Mouse (Mus musculus) spleen, postnatal 10 days (tissue): ENCODE measurements around the gene Rps25.
"Not testable (repeated sequence)": the region's sequence is repeated elsewhere in the genome, so short reads cannot be mapped to it uniquely, and the experiment has no call there.

ENCODE experiments used
- DNase-seq, 2 experiments: peaks; one replicate each; pipeline ENCODE4 v3.0.0; 2021 to 2022; ENCODE audit warnings: low spot score in 2 of 2

Rps25 gene

GRCm38 (mm10) chr9:44406906-44407751 is at the start of gene Rps25, which contains the start of gene Trappc4:
Rps25 (plus strand) TSS chr9:44407139.
Trappc4 (minus strand) TSS chr9:44407600.
- peak; percentile 91 to 96 for DNase-seq

DNA sequence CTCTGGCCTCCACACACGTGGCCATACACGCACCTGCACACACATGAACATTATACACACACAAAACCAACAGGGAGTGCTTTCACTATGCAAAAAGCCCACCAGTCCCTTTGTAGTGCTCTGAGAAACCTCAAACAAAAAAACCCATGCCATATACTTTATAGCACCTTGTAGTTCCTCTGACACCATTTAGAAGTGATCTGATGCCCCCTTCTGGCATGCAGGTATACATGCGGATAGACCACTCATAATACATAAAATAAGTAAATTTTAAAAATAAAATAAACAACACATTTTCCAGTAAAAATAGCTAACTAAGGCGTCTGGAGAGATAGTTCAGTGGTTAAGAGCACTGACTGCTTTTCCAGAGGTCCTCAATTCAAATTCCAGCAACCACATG is 49.7 kb upstream of the Rps25 start:
- DNase-seq: peak in 1 of 2 experiments; percentile 60

GRCm38 (mm10) chr9:44361190-44361917 is 45.6 kb upstream of the Rps25 start, which contains the start of gene Vps11:
Vps11 (minus strand) TSS chr9:44361670.
- DNase-seq: peak; percentile 92 to 97

GRCm38 (mm10) chr9:44361931-44362330 is 45.0 kb upstream of the Rps25 start:
- DNase-seq: not testable (repeated sequence)

GRCm38 (mm10) chr9:44364480-44364879 is 42.5 kb upstream of the Rps25 start:
- DNase-seq: peak in 1 of 2 experiments; percentile 59

GRCm38 (mm10) chr9:44373386-44373785 is 33.6 kb upstream of the Rps25 start:
- no peak for DNase-seq

- DNase-seq: no peak
Measured at GRCm38 (mm10) chr9:44376141-44376540, 30.8 kb upstream of the Rps25 start.

GRCm38 (mm10) chr9:44377335-44377734 is 29.6 kb upstream of the Rps25 start:
- not testable (repeated sequence) for DNase-seq

DNA sequence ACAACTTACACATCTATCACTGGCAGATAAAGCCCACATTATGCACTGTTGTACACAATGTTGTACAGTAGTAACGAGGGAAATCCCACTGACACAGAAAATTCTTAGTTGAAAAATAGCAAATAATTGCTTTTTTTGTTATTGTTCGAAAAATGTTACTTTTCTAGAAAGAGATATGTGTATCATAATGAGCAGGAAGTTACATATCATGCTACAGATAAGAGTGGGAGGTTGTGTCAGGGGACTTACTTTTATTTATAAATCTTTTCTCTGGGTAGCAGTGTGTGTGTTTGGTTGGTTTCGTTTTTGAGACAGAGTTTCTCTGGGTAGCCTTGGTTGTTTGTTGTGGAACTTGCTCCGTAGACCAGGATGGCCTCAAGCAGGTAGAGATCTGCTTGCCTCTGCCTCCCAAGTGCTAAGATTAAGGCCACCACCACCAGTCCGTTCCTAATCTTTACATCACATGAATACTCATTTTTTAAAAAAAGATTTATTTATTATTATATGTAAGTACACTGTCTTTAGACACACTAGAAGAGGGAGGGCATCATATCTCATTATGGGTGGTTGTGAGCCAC is 28.7 kb upstream of the Rps25 start:
- DNase-seq: no peak

DNA sequence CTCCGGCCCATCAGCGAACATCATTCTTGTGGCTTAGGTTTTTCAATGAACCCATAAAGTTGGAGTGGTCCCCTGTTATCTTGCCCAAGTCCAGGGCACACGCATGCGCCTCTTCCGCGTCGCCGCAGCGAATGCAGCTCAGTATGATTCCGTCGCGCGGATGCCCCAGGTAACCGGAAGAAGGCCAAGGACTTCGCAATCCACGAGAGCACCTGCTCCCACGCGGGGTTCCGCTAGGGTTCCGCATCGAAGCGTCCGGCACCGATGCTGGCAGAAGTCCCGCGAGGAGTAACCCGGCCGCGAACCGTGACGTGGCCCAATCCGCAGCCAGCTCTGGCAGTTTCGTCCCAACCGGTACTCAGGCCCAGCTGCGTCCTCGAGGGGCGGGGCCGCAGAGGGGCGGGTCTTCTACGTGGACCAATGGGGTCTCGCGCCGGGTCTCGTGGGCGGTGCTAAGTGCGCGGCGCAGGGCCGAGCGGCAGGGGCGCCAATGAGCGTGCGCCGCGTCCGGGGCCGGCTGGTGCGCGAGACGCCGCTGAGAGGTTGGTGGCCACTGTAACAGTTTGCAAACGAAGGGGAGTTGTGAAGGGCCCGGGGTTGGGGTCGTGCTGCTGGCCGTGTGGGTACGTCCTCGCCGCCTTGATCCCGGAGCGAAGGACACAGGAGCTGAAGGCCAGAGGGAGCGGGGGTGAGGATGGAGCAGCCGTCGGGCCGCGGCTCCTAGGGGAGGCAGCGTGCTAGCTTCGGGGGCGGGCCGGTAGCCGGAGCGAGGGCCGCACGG is 27.7 kb upstream of the Rps25 start, which contains the start of gene Hyou1:
Hyou1 (plus strand) TSS at position 437 of the 781 bp plus-strand sequence.
- peak; percentile 99 to 100 for DNase-seq

- DNase-seq: no peak
Measured at GRCm38 (mm10) chr9:44379862-44380261, 27.1 kb upstream of the Rps25 start.

DNA sequence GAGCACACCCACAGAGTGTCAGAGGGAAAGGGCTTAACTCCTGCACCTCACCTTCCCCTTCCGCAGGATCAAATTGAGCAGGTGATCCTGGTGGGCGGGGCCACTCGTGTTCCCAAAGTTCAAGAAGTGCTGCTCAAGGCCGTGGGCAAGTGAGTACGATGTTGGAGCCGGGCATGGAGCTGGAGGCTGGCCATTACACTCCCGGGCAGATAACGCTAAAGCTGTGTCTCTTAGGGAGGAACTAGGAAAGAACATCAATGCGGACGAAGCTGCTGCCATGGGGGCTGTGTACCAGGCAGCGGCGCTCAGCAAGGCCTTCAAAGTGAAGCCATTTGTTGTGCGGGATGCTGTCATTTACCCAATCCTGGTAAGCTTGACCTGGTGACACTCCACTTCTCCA is 22.3 kb upstream of the Rps25 start:
- DNase-seq: no peak

DNA sequence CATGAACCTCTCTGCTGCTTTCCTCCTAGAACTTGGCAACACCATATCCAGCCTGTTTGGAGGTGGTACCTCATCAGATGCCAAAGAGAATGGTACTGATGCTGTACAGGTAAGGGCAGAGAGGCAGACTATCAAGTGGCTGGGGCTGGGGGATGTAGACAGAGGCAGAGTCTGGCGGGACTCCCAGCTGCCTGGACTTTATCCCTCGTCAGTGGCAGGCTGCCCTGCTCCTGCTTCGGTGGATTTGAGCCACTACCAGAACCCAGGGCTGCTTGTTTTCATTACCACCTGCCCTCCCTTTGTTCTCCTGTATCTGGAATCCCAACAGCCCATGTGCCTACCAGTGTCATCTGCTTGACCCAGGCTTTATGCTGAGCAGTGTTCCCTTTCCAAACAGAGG is 19.7 kb upstream of the Rps25 start:
- no peak for DNase-seq

- DNase-seq: peak; percentile 51 to 80
Measured at GRCm38 (mm10) chr9:44389273-44389672, 17.7 kb upstream of the Rps25 start.

- peak; percentile 70 to 89 for DNase-seq
Measured at GRCm38 (mm10) chr9:44391466-44391865, 15.5 kb upstream of the Rps25 start.

DNA sequence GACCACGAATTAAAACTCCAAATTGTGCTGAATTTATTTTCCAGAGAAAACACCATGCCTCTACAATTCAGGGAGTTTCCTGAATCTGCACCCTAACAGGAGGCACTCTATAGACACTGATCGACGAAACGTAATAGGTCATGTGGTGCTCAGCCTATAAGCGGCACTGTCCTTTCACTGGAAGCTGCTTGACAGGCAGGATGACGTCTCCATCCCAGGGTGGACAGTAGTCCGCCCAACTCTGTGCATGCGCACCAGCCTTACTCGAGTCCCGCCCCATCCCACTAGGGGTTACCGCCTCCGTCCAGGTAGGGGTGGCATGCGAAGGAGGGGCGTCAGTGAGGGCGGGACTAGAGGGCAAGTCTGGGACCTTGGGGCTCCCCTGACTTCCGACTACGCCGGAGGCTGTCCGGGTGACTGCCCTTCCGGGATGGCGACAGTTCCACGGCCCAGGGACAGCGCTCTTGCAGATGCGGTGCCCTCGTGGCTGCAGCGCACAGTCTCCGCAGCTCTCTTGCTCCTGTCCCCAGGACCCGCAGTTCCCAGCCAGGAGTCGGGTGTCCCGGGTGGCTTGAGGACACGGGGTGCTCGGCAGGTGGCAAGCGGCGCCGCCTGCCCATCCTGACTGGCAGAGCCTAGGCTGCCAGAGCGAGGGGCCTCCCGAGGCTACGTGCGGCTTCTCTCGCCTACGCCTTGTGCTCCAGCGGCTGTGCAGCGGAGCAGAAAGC is 10.1 kb upstream of the Rps25 start, which contains the start of gene Slc37a4:
Slc37a4 (plus strand) TSS at position 169 of the 728 bp plus-strand sequence.
- peak; percentile 85 to 96 for DNase-seq

GRCm38 (mm10) chr9:44398087-44398486 is 8.9 kb upstream of the Rps25 start:
- no peak for DNase-seq

GRCm38 (mm10) chr9:44398551-44398950 is 8.4 kb upstream of the Rps25 start:
- DNase-seq: no peak

DNA sequence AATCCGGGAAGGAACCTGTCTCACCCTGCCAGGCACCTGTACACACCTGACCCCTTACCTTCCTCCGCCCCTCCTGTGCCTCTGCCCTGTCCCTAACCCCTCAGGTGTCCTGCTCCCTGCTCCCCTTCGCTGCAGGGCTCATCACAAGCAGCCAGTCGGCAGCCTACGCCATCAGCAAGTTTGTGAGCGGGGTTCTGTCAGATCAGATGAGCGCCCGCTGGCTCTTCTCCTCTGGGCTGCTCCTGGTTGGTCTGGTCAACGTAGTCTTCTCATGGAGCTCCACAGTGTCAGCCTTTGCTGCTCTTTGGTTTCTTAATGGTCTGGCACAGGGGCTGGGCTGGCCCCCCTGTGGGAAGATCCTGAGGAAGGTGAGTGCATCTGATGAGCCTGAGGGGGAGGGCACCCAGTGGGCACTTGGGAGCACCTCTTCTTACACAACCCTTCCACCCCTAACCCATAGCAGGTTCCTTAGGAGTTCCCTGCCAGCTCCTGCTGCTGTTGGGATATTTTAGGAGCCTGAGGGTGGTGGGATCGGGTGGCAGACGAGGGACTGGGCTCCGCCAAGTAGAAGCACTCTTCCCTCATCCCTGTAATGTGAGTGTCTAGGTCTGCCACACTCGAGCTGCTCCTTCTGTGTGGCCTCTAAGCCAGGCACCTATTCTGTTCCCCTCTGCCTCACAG is 7.7 kb upstream of the Rps25 start:
- DNase-seq: no peak

DNA sequence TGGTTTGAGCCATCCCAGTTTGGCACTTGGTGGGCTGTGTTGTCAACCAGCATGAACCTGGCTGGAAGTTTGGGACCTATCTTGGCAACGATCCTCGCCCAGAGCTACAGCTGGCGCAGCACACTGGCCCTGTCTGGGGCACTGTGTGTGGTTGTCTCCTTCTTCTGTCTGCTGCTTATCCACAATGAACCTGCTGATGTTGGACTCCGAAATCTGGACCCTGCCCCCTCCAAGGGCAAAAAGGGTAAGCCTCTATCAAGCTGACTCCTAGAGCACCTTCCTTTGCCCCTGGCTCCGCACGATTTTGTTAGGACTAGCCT is 7.2 kb upstream of the Rps25 start:
- DNase-seq: no peak
